Mouse (Mus musculus): ENCODE results near the gene Ercc6l2.
"Not testable (repeated sequence)": the region's sequence is repeated elsewhere in the genome, so short reads cannot be mapped to it uniquely, and the experiment has no call there.

Gene Ercc6l2

GRCm38 (mm10) chr13:63879864-63880141 is 64.8 kb downstream of the Ercc6l2 start:
- DNase-seq (ENCODE audit: low spot score), result no peak

DNA sequence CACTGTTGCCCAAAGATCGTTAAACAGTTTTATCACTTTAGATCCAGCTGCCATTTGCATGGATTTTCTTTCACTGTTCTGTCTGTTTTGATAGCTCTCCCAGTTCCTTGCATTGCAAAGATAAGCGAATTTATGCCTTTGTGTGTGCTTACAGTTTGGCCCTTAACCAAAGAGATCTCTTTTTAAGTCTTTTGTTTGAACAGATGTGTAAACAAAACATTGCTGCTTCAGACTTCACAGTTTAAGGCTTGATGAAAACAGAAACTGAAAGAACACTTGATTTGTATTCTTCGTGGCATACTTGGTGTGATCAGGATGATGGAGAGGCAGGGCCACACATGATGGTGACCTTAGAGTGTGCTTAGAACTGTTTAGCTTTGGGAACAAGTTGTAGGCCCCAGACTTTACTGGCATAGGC is 70.5 kb downstream of the Ercc6l2 start:
- DNase-seq (ENCODE audit: low spot score), result no peak

DNA sequence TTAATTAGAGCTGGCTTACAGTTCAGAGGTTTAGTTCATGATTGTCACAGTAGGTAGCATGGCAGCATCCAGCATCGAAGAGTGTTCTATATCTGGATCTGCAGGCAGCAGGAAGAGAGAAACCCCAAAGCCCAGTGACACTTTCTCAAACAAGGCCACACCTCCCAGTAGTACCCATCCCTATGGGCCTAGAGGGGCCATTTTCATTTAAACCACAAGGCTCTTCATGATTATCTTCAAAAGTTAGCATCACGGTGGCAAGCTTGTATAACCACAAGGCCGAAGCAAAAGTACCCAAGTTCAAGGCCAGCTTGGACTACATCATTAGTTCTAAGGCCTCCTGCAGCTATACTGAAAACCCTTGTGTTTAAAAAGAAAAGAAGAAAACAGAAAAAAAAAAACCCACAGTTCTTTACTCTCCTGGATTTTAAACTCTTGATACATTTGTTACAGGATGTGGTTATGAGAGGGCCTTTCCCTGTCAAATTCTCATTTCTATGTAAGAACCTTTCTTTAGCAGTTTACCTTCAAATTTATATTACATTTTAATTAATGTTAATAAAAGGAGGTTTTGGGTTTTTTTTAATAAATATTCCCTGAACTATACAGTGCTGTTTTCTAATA is 71.5 kb downstream of the Ercc6l2 start:
- no peak for DNase-seq (ENCODE audit: low spot score)

- no peak for DNase-seq (ENCODE audit: low spot score)
Measured at GRCm38 (mm10) chr13:63900679-63901302, 85.8 kb downstream of the Ercc6l2 start.

DNA sequence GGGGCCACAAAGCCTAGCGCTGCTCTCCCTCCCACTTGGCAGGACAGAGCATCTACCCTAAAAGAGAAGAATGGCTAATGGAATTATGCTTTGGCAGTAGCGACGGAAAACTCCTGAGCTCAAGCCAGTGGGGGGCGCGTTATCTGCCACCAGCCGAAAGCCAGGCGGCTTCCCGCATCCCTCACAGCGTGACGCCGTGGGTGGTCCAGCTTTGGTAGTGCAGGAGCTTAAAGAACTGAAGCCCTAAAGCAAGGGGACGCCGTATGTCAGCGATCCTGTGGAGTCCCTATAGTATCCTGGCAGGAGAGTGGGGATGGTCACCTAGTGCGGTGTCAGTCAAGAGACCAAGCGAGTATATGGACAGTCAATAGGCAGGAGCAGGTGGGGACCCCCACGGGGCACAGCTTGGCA is 86.3 kb downstream of the Ercc6l2 start:
- peak; percentile 29 for DNase-seq (ENCODE audit: low spot score)

DNA sequence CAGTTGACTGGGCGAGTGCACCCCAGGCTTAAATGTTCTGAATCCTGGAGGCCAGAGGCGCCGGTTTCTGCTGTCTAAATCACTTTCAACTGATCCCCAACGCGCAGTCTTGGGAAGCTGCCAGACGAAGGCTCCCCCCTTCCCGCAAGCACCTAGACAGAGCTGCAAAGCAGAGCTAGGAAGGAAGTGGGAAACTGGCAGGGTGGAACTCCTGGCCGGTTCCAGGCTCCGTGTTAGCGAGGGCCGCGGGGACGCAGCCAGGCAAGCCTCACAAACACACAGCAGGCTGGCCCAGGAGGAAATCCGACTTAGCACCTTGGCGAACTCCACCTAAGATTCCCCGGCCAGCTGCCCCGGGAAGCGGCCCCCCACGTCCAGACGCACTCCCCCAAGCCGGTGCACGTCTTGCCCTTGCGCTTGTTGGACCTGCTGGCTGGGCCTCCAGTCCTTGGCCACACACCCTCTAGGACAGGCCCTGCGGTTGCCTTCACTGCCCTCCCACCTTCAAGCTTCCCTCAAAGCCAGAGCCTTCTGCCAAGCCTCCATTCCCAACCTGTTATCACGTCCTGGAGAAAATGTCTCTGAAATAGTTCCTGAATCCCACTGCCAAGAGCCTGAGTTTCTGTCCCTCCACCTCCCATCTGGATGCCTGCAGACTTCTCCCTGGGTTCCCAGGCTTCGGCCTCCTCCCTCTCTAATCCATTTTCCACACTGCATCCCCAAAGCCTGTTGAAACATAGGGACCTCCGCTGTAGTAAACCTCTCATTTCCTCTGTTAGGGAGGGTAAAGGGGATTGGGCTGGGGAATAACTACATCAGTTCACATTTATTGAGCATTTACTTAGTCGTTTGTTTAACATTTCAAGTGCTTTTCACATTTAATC is 86.9 kb downstream of the Ercc6l2 start:
- no peak for DNase-seq (ENCODE audit: low spot score)

- DNase-seq (ENCODE audit: low spot score), result no peak
Measured at GRCm38 (mm10) chr13:63906516-63906915, 91.5 kb downstream of the Ercc6l2 start.

DNA sequence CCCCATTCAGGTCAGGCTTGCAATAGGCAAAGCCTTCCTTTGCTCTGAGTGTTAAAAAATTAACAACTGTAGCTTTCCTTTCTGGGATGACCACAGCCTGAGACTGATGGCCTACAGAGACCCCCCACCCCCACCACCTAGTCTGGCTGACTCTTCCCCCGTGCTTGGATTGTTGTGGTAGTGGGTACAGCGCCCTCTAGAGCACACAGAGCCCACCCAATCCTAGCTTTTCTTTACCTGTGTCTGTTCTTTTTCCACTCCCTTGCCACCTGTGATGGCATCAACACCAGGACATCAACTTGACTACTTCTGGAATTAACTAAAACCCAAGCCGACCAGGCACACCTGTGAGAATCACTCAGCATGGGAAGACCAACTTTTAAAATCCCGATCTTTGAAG is 92.4 kb downstream of the Ercc6l2 start:
- no peak for DNase-seq (ENCODE audit: low spot score)

DNA sequence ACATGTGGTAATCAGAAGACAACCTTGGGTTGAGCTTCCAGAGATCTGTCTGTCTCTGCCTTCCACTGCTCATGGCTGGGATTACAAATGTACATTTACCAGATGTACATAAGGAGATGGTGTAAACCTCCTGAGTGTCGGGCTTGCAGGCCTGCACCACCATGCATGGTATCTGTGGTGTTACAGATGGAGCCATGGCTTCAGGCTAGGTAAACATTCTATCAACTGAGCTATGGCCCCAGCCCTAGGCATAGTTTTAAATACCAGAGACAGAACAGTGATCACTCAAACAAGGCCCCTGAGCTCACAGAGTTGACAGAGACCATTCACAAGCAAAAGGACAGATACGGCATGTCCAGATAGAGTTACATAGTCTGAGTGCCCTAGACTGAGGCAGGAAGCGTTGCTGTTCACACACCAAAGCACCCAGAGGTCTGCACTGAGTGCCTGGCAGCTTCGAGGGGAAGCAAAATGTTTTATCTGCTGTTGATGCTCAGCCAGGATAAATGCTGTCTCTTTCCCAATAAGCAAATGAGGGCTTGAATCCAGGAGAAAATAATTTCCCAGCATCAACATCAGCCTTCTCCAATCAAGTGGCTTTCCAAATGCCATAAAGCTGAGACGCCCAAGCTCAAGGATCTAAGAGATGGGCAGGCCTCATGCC is 95.2 kb downstream of the Ercc6l2 start:
- DNase-seq (ENCODE audit: low spot score), result no peak

DNA sequence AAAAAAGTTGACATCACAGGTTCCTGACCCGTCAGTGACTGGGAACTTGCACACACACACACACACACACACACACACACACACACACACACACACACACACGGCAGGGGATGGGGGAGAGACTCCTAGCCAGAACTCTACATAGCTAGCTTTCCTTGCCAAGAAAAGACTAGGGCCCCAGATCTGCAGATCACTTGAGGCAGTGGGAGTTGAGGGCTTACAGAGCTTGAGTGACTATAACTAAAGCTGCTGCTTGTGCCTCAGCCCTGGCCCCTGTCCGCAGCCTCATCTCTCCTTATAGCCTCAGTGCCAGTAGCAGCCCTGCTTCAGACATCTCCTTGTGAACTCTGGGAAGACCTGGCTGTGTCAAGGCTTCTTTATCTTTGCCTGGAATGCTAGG is 96.6 kb downstream of the Ercc6l2 start:
- no peak for DNase-seq (ENCODE audit: low spot score)

DNA sequence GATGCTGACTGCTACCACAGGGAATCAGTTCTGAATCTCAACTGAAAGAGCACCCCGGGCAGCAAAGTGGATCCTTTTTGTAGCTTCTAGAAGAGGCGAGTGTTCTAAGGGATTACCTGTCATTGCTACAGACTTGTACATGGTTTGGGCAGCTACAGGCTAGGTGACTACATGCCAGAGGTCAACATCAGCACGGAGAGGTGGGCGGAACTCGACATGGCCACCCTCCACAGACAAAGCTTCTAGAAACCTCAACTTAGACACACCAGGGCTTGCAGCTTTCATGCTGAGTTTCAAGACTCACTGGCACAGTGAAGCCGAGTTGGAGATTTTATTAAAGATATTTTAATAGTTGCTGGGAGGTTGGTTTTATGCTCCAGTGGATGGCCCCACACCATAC is 98.1 kb downstream of the Ercc6l2 start:
- DNase-seq (ENCODE audit: low spot score), result no peak

- DNase-seq (ENCODE audit: low spot score), result no peak
Measured at GRCm38 (mm10) chr13:63915176-63915575, 100.1 kb downstream of the Ercc6l2 start.

- DNase-seq (ENCODE audit: low spot score), result no peak
Measured at GRCm38 (mm10) chr13:63915684-63916083, 100.6 kb downstream of the Ercc6l2 start.

GRCm38 (mm10) chr13:63916568-63916967 is 101.5 kb downstream of the Ercc6l2 start:
- no peak for DNase-seq (ENCODE audit: low spot score)

GRCm38 (mm10) chr13:63917198-63917767 is 102.2 kb downstream of the Ercc6l2 start:
- peak; percentile 39 for DNase-seq (ENCODE audit: low spot score)

GRCm38 (mm10) chr13:63917776-63918621 is 103.0 kb downstream of the Ercc6l2 start:
- peak; percentile 38 for DNase-seq (ENCODE audit: low spot score)

- no peak for DNase-seq (ENCODE audit: low spot score)
Measured at GRCm38 (mm10) chr13:63918733-63919422, 103.8 kb downstream of the Ercc6l2 start.

GRCm38 (mm10) chr13:63924036-63924435 is 109.0 kb downstream of the Ercc6l2 start:
- not testable (repeated sequence) for DNase-seq (ENCODE audit: low spot score)

- DNase-seq (ENCODE audit: low spot score), result no peak
Measured at GRCm38 (mm10) chr13:63927326-63927725, 112.3 kb downstream of the Ercc6l2 start.

- no peak for DNase-seq (ENCODE audit: low spot score)
Measured at GRCm38 (mm10) chr13:63929351-63929750, 114.3 kb downstream of the Ercc6l2 start.

Data from urinary bladder, postnatal 25 days (tissue).